Mouse (Mus musculus): Measurements from ENCODE around the gene Fhad1.

Fhad1 gene

DNA sequence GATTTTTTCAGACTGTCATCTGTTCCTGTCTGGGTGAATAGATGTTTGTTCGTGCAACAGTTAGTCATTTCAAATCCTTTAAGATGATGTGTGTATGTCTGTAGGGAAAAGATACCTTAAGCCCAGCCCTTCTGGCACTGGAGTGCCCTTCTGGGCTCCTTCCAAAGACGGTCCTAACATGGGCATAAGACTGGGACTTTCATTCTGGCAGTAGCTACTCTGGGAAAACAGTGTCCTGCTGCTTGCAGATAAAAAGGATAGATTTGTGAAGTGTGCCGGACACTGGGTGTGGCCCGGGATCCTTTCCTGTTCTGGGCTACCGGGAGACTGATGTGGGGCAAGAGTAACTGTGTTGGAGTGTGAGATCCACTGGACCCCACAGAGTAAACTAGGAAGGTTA is 132.9 kb downstream of the Fhad1 start:
- no peak for DNase-seq (ENCODE audit: low spot score)

GRCm38 (mm10) chr4:141881289-141881914 is 133.5 kb downstream of the Fhad1 start:
- DNase-seq (ENCODE audit: low spot score), result no peak

GRCm38 (mm10) chr4:141879875-141880274 is 135.0 kb downstream of the Fhad1 start:
- no peak for DNase-seq (ENCODE audit: low spot score)

DNA sequence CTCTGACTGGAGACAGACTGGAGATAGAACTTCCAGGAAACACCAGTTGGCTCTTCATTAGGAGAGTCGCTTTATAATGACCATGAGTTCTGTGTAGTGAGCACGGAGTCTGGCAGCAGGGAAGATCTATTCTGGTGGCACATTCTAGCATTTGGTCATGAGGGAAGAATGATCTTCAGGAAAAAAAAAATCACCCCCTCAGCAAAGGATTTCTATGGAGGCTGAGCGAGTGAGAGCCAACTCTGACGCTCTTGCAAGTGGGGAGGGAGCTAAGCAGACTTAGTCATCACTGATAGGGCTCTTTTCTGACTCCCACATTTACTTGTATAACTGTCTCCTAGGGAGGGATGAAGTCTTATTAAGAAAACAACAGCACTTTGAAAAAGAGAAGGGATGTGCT is 135.8 kb downstream of the Fhad1 start:
- DNase-seq (ENCODE audit: low spot score), result no peak

- DNase-seq (ENCODE audit: low spot score), result no peak
Observed at GRCm38 (mm10) chr4:141878621-141879020, 136.3 kb downstream of the Fhad1 start.

- no peak for DNase-seq (ENCODE audit: low spot score)
Observed at GRCm38 (mm10) chr4:141875481-141876108, 139.3 kb downstream of the Fhad1 start.

GRCm38 (mm10) chr4:141874601-141875460 is 140.1 kb downstream of the Fhad1 start, which contains the start of gene Efhd2:
Gene Efhd2 (minus strand): TSS chr4:141874920.
- DNase-seq (ENCODE audit: low spot score), result no peak

- DNase-seq (ENCODE audit: low spot score), result no peak
Observed at GRCm38 (mm10) chr4:141874111-141874600, 140.7 kb downstream of the Fhad1 start.

DNA sequence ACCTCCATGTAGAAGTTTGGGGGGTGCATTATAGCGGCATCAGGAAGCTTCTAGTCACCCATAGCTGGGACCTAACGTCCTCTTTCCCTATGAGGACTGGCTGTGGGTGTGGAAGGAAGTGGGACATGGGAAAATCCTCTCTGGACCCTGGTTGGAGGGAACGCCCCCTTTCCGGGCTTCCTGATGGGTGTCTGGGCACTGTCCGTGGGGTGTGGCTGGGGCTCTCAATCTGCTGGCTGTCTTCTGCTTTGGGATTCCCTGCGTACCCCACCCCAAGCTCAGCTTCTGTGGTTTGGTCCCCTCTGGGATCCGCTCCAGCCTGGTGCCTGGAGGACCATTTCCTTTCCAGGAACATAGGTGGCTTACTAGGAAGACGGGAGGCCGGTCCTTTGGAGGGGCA is 141.9 kb downstream of the Fhad1 start:
- no peak for DNase-seq (ENCODE audit: low spot score)

DNA sequence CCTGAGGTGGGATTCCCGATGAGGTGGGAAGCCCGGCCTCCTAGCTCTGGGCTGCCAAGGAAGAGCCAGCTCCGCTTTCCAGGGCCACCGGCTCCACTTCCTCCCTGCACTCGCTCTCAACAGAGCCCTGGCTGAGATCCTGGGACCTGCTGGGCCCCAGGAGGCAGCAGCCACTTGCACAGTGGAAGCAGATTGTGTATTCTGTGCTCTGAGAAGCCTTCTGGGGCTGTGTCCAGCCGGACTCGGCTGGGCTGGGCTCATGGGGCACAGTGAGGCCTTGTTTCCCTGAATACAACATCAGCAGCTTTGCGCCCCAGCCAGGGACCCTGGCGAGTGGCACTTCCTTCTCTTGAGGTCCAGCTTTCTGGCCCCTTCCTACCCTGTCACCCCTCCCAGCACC is 143.0 kb downstream of the Fhad1 start:
- no peak for DNase-seq (ENCODE audit: low spot score)

- DNase-seq (ENCODE audit: low spot score), result no peak
Observed at GRCm38 (mm10) chr4:141871333-141871725, 143.6 kb downstream of the Fhad1 start.

- no peak for DNase-seq (ENCODE audit: low spot score)
Observed at GRCm38 (mm10) chr4:141870666-141871332, 144.1 kb downstream of the Fhad1 start.

DNA sequence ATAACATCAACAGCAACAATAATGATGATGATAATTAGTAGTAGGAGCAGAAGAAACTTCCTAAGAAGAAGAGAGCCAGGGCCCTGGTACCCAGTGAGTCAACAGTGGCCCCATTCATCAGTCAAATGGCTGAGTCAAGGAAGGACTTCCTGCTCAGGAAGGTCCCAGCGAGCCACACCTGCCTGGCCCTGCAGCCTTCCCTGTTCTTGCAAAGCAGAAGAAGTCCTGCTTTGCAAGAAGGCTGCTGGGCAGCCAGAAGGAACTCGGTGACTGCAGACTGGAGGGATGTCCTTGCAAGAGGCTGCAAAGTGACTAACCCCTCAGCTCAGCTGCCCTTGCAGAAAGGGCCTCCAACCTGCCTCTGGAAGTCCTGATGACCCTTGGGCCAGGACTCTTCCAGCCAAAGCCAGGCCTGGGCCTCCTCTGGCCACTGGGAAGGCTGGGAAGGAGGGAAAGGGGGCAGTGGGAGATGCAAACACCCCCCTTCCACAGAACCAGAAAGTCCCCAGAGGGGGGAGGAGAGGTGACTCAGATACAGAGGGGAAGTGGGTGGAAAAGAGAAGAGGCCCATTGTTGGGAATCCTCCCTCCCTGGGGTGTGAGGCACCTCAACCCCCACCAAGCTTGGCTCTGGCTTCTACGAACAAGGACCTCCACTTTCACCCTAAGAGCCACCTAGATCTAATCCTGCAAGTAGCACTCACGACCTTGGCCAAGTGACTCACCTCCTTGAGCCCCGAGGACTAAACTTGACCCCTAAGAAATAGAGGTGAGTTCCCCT is 145.3 kb downstream of the Fhad1 start:
- no peak for DNase-seq (ENCODE audit: low spot score)

GRCm38 (mm10) chr4:141868051-141868450 is 146.8 kb downstream of the Fhad1 start:
- no peak for DNase-seq (ENCODE audit: low spot score)

DNA sequence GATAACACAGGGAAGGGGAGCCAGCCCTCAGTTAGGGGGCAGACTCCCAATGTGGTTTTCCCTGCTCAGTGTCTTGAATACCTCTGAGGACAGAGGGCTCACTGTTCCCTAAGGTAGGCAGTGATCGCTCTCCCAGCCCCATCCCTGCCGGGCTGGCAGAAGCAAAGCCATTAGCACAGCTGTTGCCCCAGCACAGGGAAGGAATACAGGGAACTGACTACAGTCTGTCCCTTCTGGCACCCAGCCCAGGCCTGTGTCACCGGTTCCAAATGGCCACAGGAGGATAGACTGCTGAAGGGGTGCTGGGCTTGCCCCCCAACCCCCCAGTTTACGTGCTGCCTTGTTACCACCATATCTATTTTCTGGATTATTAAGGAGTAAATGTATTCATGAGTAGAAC is 147.4 kb downstream of the Fhad1 start:
- no peak for DNase-seq (ENCODE audit: low spot score)

GRCm38 (mm10) chr4:141866933-141867490 is 147.9 kb downstream of the Fhad1 start:
- DNase-seq (ENCODE audit: low spot score), result no peak

- DNase-seq (ENCODE audit: low spot score), result no peak
Observed at GRCm38 (mm10) chr4:141865600-141865999, 149.3 kb downstream of the Fhad1 start.

DNA sequence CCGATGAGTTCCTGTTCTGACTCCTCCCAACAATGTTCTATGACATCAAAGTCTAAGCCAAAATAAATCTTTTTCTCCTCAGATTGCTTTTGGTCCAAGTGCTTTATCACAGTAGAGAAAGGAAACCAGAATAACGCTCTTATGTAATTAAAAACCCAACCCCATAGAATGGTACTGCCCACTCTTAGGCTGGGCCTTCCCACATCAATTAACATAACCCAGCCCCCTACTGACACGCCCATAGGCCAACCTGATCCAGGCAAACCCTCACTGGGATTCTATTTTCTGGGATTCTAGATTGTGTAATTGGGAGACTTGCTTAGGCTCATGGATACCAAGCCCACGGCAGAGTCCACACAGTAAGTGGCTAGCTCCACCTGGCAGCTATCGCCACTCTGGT is 149.9 kb downstream of the Fhad1 start:
- no peak for DNase-seq (ENCODE audit: low spot score)

- no peak for DNase-seq (ENCODE audit: low spot score)
Observed at GRCm38 (mm10) chr4:141864506-141864905, 150.4 kb downstream of the Fhad1 start.

DNA sequence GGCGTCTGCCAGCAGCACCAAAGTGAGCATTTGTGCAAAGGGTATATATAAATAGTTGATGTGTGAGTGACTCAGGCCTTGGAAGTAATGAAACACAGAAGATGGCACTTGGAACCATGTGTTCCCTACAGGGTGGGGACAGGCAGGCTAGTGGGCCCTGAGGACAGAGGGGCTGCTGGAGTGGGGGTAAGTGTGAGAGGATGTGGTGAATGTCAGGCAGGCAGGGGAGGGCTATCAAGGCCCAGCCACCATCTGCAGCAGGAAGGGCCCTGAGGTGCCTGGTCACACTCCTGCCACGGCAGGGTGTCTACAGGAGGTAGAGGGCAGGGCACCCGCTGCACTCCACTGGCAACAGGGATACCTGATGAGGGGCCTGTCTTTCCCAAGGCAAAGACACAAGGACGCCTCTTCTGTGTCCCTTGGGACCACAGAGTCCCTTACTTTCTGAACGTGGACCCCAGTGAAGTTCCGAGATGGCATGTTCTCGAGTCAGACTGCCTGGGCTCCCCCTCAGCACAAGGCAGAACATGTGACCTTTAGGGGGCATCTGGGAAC is 151.1 kb downstream of the Fhad1 start:
- DNase-seq (ENCODE audit: low spot score), result no peak

DNA sequence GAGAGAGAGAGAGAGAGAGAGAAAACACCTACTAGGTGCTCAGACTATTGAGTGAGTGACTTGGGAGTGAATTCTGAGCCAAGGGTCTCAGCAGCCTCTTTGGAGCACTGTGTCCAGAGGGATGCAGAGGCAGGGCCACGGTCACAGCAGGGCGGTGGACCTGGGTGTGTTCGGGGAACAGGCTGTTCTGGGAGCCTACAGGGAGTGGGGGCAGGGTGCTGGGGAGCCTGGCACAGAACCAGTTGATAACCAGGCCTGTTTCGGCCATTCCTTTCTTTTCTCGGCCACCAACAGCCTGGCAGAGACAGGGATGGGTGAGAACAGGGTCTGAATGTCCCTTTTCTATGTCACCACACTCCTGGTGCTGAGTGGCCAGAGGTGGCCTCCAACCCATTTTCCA is 152.0 kb downstream of the Fhad1 start:
- no peak for DNase-seq (ENCODE audit: low spot score)
